In genomic region chr9:106377247-106377646, GRCm38 (mm10) we compare ENCODE assay signal across 17 mouse cellular contexts. TPM values are rescaled to one million over a fixed set of nuclear protein-coding genes. Genes with fewer than 3 reads are reported as not detected.
A peak's percentile ranks its signal among the peaks of the same experiment; 100 is the strongest.
DNase-seq lines count a peak whose midpoint lies in the region; ATAC-seq and TF ChIP-seq lines count a peak whose summit lies in the region.
"Had no signal": no experiment of that assay in that cellular context is flagged by ENCODE, and none has a peak within 500 bp of the region (broad histone marks: within the 10 kb centered on the region; RNA-seq: fewer than 3 reads in every experiment).

No protein-coding gene starts in this region.

- H3K36me3 ChIP-seq in hindbrain, embryonic 16.5 days (ENCODE audit: control insufficient read depth, insufficient read depth, low read length), result peaks cover 19% of the 10 kb centered on the region
- peaks cover 31% of the 10 kb centered on the region for H3K36me3 ChIP-seq in hindbrain, embryonic 12.5 days
- H3K36me3 ChIP-seq in lung, postnatal 0 days (ENCODE audit: insufficient read depth, low read length), result peaks cover 6% of the 10 kb centered on the region; the same call in 1 of the 2 replicates
- H3K36me3 ChIP-seq in limb, embryonic 15.5 days, result peaks cover 58% of the 10 kb centered on the region
- H3K36me3 ChIP-seq in liver, embryonic 12.5 days, result peaks cover 40% of the 10 kb centered on the region

- H3K4me2 ChIP-seq in hindbrain, embryonic 16.5 days (ENCODE audit: low read length), result no peak overlapping the region
- no peak overlapping the region for H3K4me2 ChIP-seq in hindbrain, embryonic 12.5 days (replicated peaks)
- H3K4me2 ChIP-seq in lung, postnatal 0 days (replicated peaks; ENCODE audit: low read depth, low read length), result no peak overlapping the region
- no peak overlapping the region for H3K4me2 ChIP-seq in limb, embryonic 15.5 days
- H3K4me2 ChIP-seq in liver, embryonic 12.5 days, result no peak overlapping the region
- H3K4me2 ChIP-seq: heart, embryonic 15.5 days; limb, embryonic 12.5 days; neural tube, embryonic 12.5 days had no signal

- no peak for TF ChIP-seq CTCF in cerebellum, adult 2 months (IDR thresholded peaks at IDR 0.05; ENCODE audit: borderline replicate concordance, insufficient read depth, low read depth, low read length)
- no peak for TF ChIP-seq CTCF in lung, postnatal 0 days (IDR thresholded peaks at IDR 0.05)

- TF ChIP-seq EP300 in lung, postnatal 0 days (IDR thresholded peaks at IDR 0.05), result no peak

- no peak for TF ChIP-seq POLR2A in cerebellum, adult 2 months (IDR thresholded peaks at IDR 0.05; ENCODE audit: borderline replicate concordance, insufficient read depth, low read length)

- peak overlapping the region; percentile 4; the same call in 1 of the 2 replicates for H3K27ac ChIP-seq in cerebellum, adult 2 months (ENCODE audit: insufficient read depth, low read length)
- no peak overlapping the region for H3K27ac ChIP-seq in hindbrain, embryonic 16.5 days (ENCODE audit: low read depth, low read length)
- no peak overlapping the region for H3K27ac ChIP-seq in hindbrain, embryonic 12.5 days
- H3K27ac ChIP-seq in lung, postnatal 0 days (ENCODE audit: low read length), result peak overlapping the region; percentile 64; the same call in 1 of the 2 replicates
- peak overlapping the region; percentile 64 for H3K27ac ChIP-seq in limb, embryonic 15.5 days
- no peak overlapping the region for H3K27ac ChIP-seq in liver, embryonic 12.5 days
- H3K27ac ChIP-seq: heart, embryonic 15.5 days; neural tube, embryonic 12.5 days had no signal

- no peaks in the 10 kb centered on the region for H3K9me3 ChIP-seq in hindbrain, embryonic 16.5 days (ENCODE audit: control insufficient read depth, low read length)
- no peaks in the 10 kb centered on the region for H3K9me3 ChIP-seq in hindbrain, embryonic 12.5 days (replicated peaks)
- H3K9me3 ChIP-seq in lung, postnatal 0 days (ENCODE audit: low read length), result no peaks in the 10 kb centered on the region
- no peaks in the 10 kb centered on the region for H3K9me3 ChIP-seq in limb, embryonic 15.5 days
- H3K9me3 ChIP-seq in liver, embryonic 12.5 days (replicated peaks), result no peaks in the 10 kb centered on the region
- H3K9me3 ChIP-seq: heart, embryonic 15.5 days; limb, embryonic 12.5 days; neural tube, embryonic 12.5 days had no signal

- no peak overlapping the region for H3K4me3 ChIP-seq in cerebellum, adult 2 months (replicated peaks; ENCODE audit: insufficient read depth, low read depth, low read length)
- H3K4me3 ChIP-seq in hindbrain, embryonic 16.5 days (ENCODE audit: low read length), result no peak overlapping the region
- no peak overlapping the region for H3K4me3 ChIP-seq in hindbrain, embryonic 12.5 days
- H3K4me3 ChIP-seq in lung, postnatal 0 days (ENCODE audit: low read depth, low read length), result no peak overlapping the region
- H3K4me3 ChIP-seq in limb, embryonic 15.5 days, result no peak overlapping the region
- no peak overlapping the region for H3K4me3 ChIP-seq in liver, embryonic 12.5 days
- H3K4me3 ChIP-seq: erythroblast, embryonic 14.5 days; gastrocnemius, adult 2 months; heart, embryonic 15.5 days; limb, embryonic 12.5 days; neural tube, embryonic 12.5 days had no signal

- peak; percentile 28; the same call in 1 of the 2 replicates for ATAC-seq in hindbrain, embryonic 16.5 days
- no peak for ATAC-seq in hindbrain, embryonic 12.5 days (ENCODE audit: low FRiP score)
- peak; percentile 53 for ATAC-seq in lung, postnatal 0 days
- ATAC-seq in limb, embryonic 15.5 days (ENCODE audit: insufficient number of reproducible peaks, low FRiP score, low TSS enrichment, low read depth), result no peak
- ATAC-seq in liver, embryonic 12.5 days, result no peak
- ATAC-seq: intestine, embryonic 16.5 days had no signal

- DNase-seq in cerebellum, adult 2 months, result peak; percentile 45 to 55
- DNase-seq in cerebellum, adult 8-10 months, result no peak
- no peak for DNase-seq in lung, postnatal 0 days (ENCODE audit: low spot score)
- no peak for DNase-seq in lung, adult 18-20 months
- DNase-seq: gastrocnemius, adult 2 months; kidney, postnatal 36 days; midbrain, embryonic 14.5 days; right cerebral cortex, postnatal 14 days had no signal

- no peaks in the 10 kb centered on the region for H3K27me3 ChIP-seq in cerebellum, adult 2 months (ENCODE audit: control insufficient read depth, insufficient read depth, low read length)
- H3K27me3 ChIP-seq in hindbrain, embryonic 16.5 days (replicated peaks; ENCODE audit: control insufficient read depth, insufficient read depth, low read length), result no peaks in the 10 kb centered on the region
- H3K27me3 ChIP-seq in hindbrain, embryonic 12.5 days, result no peaks in the 10 kb centered on the region
- no peaks in the 10 kb centered on the region for H3K27me3 ChIP-seq in lung, postnatal 0 days (replicated peaks; ENCODE audit: insufficient read depth, low read length)
- H3K27me3 ChIP-seq in limb, embryonic 15.5 days, result no peaks in the 10 kb centered on the region
- no peaks in the 10 kb centered on the region for H3K27me3 ChIP-seq in liver, embryonic 12.5 days (replicated peaks)
- H3K27me3 ChIP-seq: heart, embryonic 15.5 days; limb, embryonic 12.5 days; neural tube, embryonic 12.5 days had no signal

- peaks cover 8% of the 10 kb centered on the region for H3K4me1 ChIP-seq in cerebellum, adult 2 months (ENCODE audit: control insufficient read depth, insufficient read depth, low read length)
- peaks cover 4% of the 10 kb centered on the region; the same call in 1 of the 2 replicates for H3K4me1 ChIP-seq in hindbrain, embryonic 16.5 days (ENCODE audit: control insufficient read depth, insufficient read depth, low read depth, low read length)
- H3K4me1 ChIP-seq in hindbrain, embryonic 12.5 days, result peaks cover 12% of the 10 kb centered on the region
- H3K4me1 ChIP-seq in lung, postnatal 0 days (ENCODE audit: insufficient read depth, low read depth, low read length), result peaks cover 6% of the 10 kb centered on the region
- H3K4me1 ChIP-seq in limb, embryonic 15.5 days, result peaks cover 54% of the 10 kb centered on the region
- H3K4me1 ChIP-seq in liver, embryonic 12.5 days, result peaks cover 33% of the 10 kb centered on the region

- H3K9ac ChIP-seq in hindbrain, embryonic 16.5 days (ENCODE audit: low read depth, low read length), result no peak overlapping the region
- no peak overlapping the region for H3K9ac ChIP-seq in hindbrain, embryonic 12.5 days
- H3K9ac ChIP-seq in lung, postnatal 0 days (replicated peaks; ENCODE audit: low read depth), result no peak overlapping the region
- no peak overlapping the region for H3K9ac ChIP-seq in limb, embryonic 15.5 days
- H3K9ac ChIP-seq in liver, embryonic 12.5 days, result no peak overlapping the region
- H3K9ac ChIP-seq: heart, embryonic 15.5 days; limb, embryonic 12.5 days; neural tube, embryonic 12.5 days had no signal

- WGBS in cerebellum, adult 2 months, result 73% methylated on average over 8 of the region's 8 CpGs
- WGBS in hindbrain, embryonic 16.5 days, result 88% methylated on average over 8 of the region's 8 CpGs
- 86% methylated on average over 8 of the region's 8 CpGs for WGBS in hindbrain, embryonic 12.5 days
- 58% methylated on average over 8 of the region's 8 CpGs for WGBS in lung, postnatal 0 days
- WGBS in limb, embryonic 15.5 days, result 78% methylated on average over 8 of the region's 8 CpGs
- WGBS in liver, embryonic 12.5 days (ENCODE audit: insufficient replicate concordance), result 83% methylated on average over 8 of the region's 8 CpGs

RNA-seq across cellular contexts. Expression of gene Dusp7, which starts 8.8 kb away (rescaled TPM):
- 46.4 and 49.6 TPM in 2 replicates for polyA plus RNA-seq in cerebellum, adult 2 months (2012; rRNA removed)
- polyA plus RNA-seq in hindbrain, embryonic 16.5 days (2015; fragmentation: Nextera tagmentation; extraction: Ambion mirVana), result 12.5 and 13.1 TPM in 2 replicates
- polyA plus RNA-seq in hindbrain, embryonic 12.5 days (2016; fragmentation: Nextera tagmentation; extraction: Ambion mirVana), result 25.5 and 26.9 TPM in 2 replicates
- 25.7 and 27.8 TPM in 2 replicates for polyA plus RNA-seq in lung, postnatal 0 days (2015; fragmentation: Nextera tagmentation; extraction: Ambion mirVana)
- polyA plus RNA-seq in limb, embryonic 15.5 days (2015; fragmentation: Nextera tagmentation; extraction: Ambion mirVana), result 39.0 and 47.0 TPM in 2 replicates
- 10.4 and 10.5 TPM in 2 replicates for polyA plus RNA-seq in liver, embryonic 12.5 days (2016; fragmentation: Nextera tagmentation; extraction: Ambion mirVana)

RNA-seq across cellular contexts. Expression of gene Rpl29, which starts 52.0 kb away (rescaled TPM):
- polyA plus RNA-seq in cerebellum, adult 2 months (2012; rRNA removed), result 435 and 475 TPM in 2 replicates
- polyA plus RNA-seq in hindbrain, embryonic 16.5 days (2015; fragmentation: Nextera tagmentation; extraction: Ambion mirVana), result 603 and 620 TPM in 2 replicates
- 629 and 723 TPM in 2 replicates for polyA plus RNA-seq in hindbrain, embryonic 12.5 days (2016; fragmentation: Nextera tagmentation; extraction: Ambion mirVana)
- polyA plus RNA-seq in lung, postnatal 0 days (2015; fragmentation: Nextera tagmentation; extraction: Ambion mirVana), result 656 and 737 TPM in 2 replicates
- 786 and 956 TPM in 2 replicates for polyA plus RNA-seq in limb, embryonic 15.5 days (2015; fragmentation: Nextera tagmentation; extraction: Ambion mirVana)
- 870 and 914 TPM in 2 replicates for polyA plus RNA-seq in liver, embryonic 12.5 days (2016; fragmentation: Nextera tagmentation; extraction: Ambion mirVana)

Comparison
In these comparisons a context has a peak if more than half of its experiments do, and no peak if none do; other contexts are left out.
1. DNase-seq: peak in cerebellum, adult 2 months (2 of 2); none in cerebellum, adult 8-10 months (single experiment), lung, postnatal 0 days (single experiment) and lung, adult 18-20 months (0 of 2).
2. ATAC-seq: peak in hindbrain, embryonic 16.5 days (single experiment) and lung, postnatal 0 days (single experiment); none in hindbrain, embryonic 12.5 days (single experiment), limb, embryonic 15.5 days (single experiment) and liver, embryonic 12.5 days (single experiment).
3. H3K27ac ChIP-seq: peak in cerebellum, adult 2 months (single experiment), lung, postnatal 0 days (single experiment) and limb, embryonic 15.5 days (single experiment); none in hindbrain, embryonic 16.5 days (single experiment), hindbrain, embryonic 12.5 days (single experiment) and liver, embryonic 12.5 days (single experiment).